Mouse (Mus musculus) T-helper 2 cell (primary cell): ENCODE data around the gene Clec2l.

Source experiments
- in situ Hi-C: fragments of 300-600 bp; cut with MboI, MseI; formaldehyde crosslinking; loops from one replicate; pipeline ENCODE4 v1.15.1; 2025; ENCODE audit warnings: high pct_unique_total_duplicates

Clec2l gene

DNA sequence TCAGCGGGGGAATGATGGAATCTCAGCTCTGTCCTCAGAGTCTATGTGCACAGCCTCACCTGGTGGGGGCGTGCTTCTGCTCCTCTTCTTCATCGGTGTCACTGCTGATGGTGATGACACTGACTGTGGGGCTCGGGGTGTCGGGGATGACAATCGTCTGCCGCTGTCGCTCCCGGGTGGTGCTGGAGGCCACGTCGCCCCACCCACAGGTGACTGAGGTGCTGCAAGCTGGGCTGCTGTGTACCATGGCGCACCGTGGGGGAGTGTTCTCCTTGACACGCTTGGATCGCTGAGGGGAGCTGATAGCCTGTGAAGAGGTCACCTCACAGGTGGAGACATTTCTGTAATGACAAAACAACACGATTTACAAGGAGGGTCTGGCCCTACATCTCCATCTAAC is 53.0 kb downstream of the Clec2l start:
- in situ Hi-C loops: loop anchor here (10.0 kb wide), 1 partner anchor 439 kb away; no protein-coding TSS in a partner anchor

GRCm38 (mm10) chr6:38718625-38719024 is 55.8 kb downstream of the Clec2l start:
- in situ Hi-C loops: loop anchor here (10.0 kb wide), 1 partner anchor 436 kb away; no protein-coding TSS in a partner anchor

- in situ Hi-C loops: loop anchor here (10.0 kb wide), 1 partner anchor 436 kb away; no protein-coding TSS in a partner anchor
These were observed 56.4 kb downstream of the Clec2l start for GRCm38 (mm10) chr6:38719229-38719628.

GRCm38 (mm10) chr6:38721361-38721760 is 58.5 kb downstream of the Clec2l start:
- in situ Hi-C loops: no loop called here

DNA sequence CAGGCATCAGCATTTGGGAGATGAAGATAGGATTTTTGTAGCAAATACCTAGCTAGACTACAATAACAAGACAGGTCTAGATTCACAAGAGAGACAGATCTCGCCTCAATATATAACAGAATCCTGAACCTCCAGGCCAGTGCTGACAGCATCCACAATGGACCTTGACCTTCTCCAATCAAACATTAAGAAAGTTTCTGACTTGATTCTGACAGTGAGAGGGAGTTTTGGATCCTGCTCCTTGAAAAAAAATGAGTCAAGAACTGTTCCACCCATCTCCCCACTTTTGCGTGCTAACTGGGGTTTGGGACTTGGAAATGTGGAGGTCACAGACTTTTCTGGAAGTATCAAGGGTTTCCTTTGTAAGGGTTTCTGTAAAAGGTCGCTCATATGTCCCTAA is 62.6 kb downstream of the Clec2l start:
- in situ Hi-C loops: no loop called here
